Mouse (Mus musculus): ENCODE measurements around the gene Synpr.

Gene Synpr

DNA sequence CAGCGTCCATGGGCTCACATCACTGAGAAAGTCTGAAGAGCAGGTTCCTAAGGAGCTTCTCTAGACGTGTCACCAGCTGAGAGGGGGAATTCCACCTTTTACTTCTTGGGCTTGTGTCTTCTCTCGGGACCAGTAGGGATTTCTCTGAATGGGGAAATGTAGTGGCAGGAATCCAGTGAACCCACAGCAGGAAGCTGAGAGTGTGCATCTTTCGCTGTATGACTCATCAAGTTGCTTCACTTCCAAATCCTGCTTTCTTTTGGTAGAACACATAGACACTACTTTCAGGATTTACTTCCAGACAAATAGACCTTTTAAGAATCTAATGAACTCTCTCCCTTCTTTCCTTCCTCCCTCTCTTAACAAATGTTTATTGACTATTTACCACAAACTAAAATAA, 266.6 kb downstream of the Synpr start:
- no peak for DNase-seq (ENCODE audit: low spot score)

DNA sequence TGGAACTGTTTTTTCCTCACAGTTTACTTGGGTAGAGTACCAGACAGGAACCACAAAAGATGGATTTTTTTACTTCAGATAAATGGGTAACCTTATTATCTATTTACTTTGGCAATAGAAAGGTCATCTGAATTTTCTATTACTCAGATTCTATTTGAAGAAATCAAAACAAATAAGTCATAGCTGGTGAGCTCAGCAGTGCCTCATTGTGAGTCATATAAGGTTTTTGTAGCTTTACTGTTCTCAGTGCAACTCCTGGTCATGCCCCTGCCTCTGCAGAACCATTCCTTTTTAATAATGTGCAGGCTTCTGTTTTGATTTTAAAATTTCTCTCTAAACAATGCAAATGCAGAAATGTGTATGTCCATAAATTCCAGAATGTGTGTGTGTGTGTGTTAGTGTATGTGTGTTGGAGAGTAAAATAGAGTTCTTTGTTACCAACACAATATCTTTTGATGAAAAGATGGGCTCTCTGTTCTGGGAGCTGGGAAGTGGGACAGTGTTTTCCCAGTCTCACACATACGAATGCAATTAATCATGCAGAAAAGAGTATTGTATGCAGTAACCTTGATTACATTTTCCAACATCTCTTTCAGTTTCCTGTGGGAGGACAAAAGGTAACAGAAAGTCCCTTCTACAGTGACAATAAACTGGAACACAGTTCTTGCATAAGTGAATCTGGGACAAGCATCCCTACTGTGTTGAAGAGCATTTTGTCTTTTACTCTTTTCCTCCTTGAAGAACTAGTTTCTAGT, 269.2 kb downstream of the Synpr start:
- DNase-seq (ENCODE audit: low spot score): no peak

GRCm38 (mm10) chr14:13554631-13555030, 270.1 kb downstream of the Synpr start:
- DNase-seq (ENCODE audit: low spot score): no peak

DNA sequence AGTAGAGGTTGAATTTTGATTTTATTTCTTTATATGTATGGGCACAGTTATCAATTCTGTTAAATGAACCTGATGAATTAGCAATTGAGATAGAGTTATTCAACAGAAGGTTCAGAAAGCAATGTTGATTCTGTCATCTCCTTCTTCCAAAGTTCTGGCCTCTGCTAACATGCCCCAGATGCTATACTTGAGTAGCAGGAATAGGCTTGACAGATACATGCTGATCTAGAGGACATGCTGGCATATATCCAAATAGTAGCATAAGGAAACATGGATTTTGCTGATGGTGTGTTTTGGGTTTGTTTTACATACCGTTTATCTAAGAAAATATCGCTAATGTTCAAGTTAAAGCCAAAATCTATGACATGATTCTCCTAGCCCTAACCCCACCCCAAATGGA, 273.5 kb downstream of the Synpr start:
- DNase-seq (ENCODE audit: low spot score): no peak

DNA sequence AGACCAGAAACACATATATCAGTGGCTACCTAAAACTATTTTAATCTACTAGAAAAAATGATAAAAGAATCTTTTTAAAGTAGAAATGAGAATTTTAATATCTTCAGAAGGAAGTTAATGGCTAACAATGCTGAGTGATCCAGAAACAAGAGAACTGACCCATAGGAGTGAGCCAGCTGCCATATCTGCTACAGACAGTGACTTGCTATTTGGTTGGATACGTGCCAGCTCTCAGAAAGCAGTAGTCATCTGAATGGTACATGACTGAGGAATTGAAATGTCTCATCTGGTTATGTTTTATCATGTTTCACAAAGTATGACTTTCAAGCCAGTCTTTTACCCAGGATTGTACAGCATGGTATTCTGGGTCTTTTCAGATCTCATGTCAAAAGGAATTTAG, 282.7 kb downstream of the Synpr start:
- DNase-seq (ENCODE audit: low spot score): no peak

DNA sequence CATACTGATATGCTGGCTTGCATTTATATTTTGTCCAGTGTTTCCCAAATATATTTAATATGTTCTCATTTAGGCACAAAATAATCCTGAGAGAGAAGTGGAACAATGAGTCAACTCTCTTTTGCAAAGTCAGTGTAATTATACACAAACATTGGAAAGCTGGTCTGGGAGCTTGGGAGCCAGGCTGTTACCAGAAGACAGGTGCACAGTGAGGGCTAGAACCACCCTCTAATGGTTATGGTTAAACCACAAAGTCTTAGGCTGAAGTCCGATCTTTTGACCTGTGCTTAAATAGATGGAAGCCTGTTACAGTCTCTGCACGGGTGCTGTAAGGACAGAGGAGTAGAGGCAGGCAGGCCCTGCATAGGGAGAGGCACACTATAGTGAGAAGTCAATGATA, 283.4 kb downstream of the Synpr start:
- DNase-seq (ENCODE audit: low spot score): no peak

GRCm38 (mm10) chr14:13571941-13572340, 287.4 kb downstream of the Synpr start:
- DNase-seq (ENCODE audit: low spot score): no peak

DNA sequence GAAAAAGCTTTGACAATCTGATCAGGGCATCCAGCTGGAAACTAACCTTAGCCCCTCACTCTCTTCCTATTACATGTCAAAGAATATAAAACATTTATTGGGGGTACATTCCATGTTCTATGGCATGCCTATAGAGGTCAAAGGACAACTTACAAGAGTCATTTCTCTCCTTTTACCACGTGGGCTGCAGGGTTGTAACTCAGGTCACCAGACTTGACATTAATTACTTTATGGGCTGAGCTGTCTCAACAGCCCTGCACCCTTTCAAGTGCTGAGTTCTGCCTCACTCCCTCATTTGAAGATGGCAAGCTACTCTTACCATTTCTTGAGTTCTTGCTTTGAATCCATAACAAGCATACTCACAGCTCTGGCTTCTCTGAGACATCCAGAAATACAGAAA, 287.9 kb downstream of the Synpr start:
- no peak for DNase-seq (ENCODE audit: low spot score)

- no peak for DNase-seq (ENCODE audit: low spot score)
These were observed 293.5 kb downstream of the Synpr start for GRCm38 (mm10) chr14:13578101-13578500.

DNA sequence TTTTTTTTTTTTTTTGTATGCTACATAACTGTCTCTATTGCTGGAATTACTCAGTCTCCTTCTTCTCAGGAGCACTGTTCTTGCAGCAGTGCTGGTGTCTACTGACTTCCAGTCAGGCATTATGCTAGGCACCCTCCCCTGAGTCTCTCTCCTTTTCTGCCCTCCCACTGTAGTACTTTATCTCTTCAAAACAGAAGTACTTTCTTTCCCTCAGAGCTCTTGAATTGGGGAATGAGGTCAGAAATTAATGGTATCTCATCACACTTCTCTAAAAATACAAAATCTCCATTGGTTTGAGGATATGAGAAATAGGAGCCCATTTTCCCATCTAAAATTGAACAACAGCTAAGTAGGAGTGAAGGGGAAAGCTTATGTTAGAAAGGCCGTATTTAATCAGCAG, 294.2 kb downstream of the Synpr start:
- no peak for DNase-seq (ENCODE audit: low spot score)

DNA sequence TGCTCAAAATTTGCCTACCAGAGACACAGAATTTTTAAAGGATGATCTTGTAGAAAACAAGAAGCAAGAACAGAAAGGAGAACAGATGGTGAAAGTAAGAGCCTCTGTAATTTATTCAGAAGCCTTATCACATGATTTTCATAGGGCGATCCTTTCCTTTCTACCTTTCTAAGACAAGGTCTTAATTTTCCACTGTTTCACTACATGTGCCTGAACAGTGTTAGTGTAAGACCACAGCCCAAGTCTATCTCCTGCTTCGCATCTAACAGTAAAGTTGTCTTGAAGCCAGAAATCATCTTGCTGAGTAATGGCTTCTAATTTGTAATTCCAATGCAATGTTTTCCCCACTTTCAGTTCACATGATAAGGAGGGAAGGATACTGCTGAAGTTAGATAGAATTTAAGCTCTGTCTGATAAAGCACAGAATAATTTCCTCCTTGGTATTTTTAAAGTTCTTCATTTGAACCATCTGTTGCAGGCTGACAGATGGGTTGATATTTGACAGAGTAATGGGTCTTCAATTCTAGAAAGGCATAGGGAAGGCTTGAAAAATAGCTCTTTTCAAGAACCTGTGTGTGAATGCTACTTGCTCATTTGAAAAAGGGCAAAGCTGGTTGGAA, 308.9 kb downstream of the Synpr start:
- no peak for DNase-seq (ENCODE audit: low spot score)

GRCm38 (mm10) chr14:13596251-13596650, 311.7 kb downstream of the Synpr start:
- DNase-seq (ENCODE audit: low spot score): no peak

- DNase-seq (ENCODE audit: low spot score): no peak
These were observed 312.6 kb downstream of the Synpr start for GRCm38 (mm10) chr14:13597204-13597603.

- no peak for DNase-seq (ENCODE audit: low spot score)
These were observed 336.0 kb downstream of the Synpr start for GRCm38 (mm10) chr14:13620531-13620930.

GRCm38 (mm10) chr14:13649865-13650264, 365.3 kb downstream of the Synpr start:
- DNase-seq (ENCODE audit: low spot score): no peak

DNA sequence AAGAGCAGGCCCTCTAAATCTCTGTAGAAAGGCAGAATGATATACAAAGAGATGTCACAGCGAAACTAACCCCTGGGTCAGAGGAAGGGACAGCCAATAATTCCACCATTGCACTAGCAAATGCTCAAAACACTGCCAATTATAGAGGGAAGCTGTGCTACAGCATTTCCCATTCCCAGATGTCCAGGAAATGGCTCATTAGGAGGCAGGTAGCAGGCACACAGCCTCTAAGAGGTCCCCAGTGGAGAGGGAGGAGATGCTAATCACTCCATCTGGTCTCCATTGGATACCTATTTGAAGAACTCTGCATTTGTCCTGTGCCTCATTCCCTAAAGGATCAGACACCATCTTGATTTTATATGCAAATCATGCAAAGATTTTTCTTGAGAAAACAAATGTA, 366.5 kb downstream of the Synpr start:
- DNase-seq (ENCODE audit: low spot score): no peak

GRCm38 (mm10) chr14:13651541-13652298, 367.1 kb downstream of the Synpr start:
- no peak for DNase-seq (ENCODE audit: low spot score)
